Mouse (Mus musculus) ovary, adult 2 months (tissue): ENCODE measurements around the gene Pbx3. TPM values are rescaled to one million over a fixed set of nuclear protein-coding genes. Genes with fewer than 3 reads are reported as not detected.

Source experiments
- polyA plus RNA-seq: library from polyadenylated mRNA; depleted of rRNA; stranded (reverse); fragments of >200 nt; gene quantifications from 2 replicates; pipeline ENCODE4 v1.2.3, GENCODE M21; 2012; rRNA removed

Gene Pbx3
- polyA plus RNA-seq = 10.6 and 10.7 TPM in 2 replicates

GRCm38 (mm10) chr2:34372305-34373301 lies at the start of gene Pbx3:
Pbx3 (minus strand) TSS chr2:34373142.

DNA sequence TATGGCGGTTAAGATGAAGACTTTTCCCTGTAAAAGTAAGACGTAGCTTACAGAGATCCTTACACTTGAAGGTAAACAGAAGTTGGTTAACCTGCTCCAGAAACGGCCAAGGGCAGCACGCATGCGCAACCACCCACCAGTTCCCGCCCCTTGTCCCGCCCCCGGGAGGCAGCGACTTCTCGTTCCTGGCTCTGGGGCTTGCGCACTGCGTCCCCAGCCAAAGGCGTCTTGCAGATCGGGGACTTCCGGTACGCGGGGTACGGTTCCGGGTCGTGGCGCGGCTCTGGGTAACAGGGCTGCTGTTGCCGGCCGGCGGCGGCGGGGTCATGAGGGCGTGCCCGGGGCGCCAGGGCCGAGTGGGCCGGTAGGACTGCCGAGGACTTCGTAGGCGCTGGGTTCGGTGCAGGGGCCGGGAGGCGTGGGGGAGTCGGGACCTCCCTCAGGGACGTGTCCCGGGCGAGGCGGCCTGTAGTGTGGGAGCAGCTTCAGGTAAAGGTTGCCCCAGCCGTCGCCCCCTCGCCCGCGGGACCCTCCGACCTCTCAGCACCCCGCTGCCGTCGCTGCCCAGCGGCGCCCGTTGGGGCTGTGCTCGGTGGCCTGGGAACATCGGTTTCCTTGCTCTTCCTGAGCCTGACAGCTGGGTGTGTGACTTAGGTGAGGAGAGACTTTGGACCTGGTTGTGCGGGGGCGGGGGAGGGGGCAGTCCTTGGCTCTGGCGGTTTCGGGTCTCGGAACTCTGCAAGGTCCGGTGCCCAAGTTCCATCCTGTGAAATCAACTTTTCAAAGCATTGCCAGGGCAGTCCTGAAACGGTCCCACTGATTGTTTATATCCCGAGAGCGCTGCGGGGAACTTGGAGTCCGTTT lies 33.9 kb upstream of the Pbx3 start, which contains the start of gene Mapkap1:
Gene Mapkap1, plus strand, starts transcription at position 171 of the 864 bp plus-strand sequence.

Other genes starting within 250 kb of the Pbx3 start
- gene Mapkap1, start 33.6 kb upstream of the Pbx3 start, polyA plus RNA-seq = 55.1 and 63.7 TPM in 2 replicates